Mouse (Mus musculus): Measurements from ENCODE around the gene Glcci1.

DNA sequence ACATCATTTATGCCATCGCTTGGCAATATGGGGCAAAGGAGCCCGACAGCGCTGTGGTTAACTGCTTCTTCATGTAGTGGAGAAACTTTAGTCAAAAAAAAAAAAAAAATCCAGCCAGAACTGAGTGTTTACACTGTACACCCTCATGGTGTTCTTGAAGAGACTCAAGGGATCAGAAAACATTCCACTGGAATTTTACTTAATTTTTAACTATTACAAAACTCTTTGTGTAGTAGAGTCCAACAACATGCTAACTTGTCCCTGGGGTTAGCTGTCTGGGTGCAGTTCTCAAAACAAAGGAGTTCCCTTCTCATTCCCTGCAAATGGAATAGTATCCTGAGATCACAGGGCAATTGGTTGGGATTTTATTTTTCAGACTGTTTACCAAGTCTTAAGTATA is 39.5 kb upstream of the Glcci1 start:
- TF ChIP-seq TBP (conservative IDR thresholded peaks at IDR 0.05; ENCODE audit: low read depth, low read length) (no peak), CTCF (conservative IDR thresholded peaks at IDR 0.05 in 1 of 2, IDR thresholded peaks at IDR 0.05 in 1 of 2; ENCODE audit: low read depth in 2 of 2, low read length in 2 of 2) (no peak)
